Mouse (Mus musculus): Measurements from ENCODE around the gene Myo16.

Gene Myo16

GRCm38 (mm10) chr8:10292600-10292999 lies 138.9 kb downstream of the Myo16 start:
- in situ Hi-C loops (cut with MboI; ENCODE audit: low sequenced_read_pairs) = no loop called here

GRCm38 (mm10) chr8:10300797-10301196 lies 147.1 kb downstream of the Myo16 start:
- in situ Hi-C loops (cut with MboI; ENCODE audit: low sequenced_read_pairs) = no loop called here

- in situ Hi-C loops (cut with MboI; ENCODE audit: low sequenced_read_pairs) = no loop called here
These were observed 149.3 kb downstream of the Myo16 start for GRCm38 (mm10) chr8:10303061-10303460.

- in situ Hi-C loops (cut with MboI; ENCODE audit: low sequenced_read_pairs) = no loop called here
These were observed 150.3 kb downstream of the Myo16 start for GRCm38 (mm10) chr8:10303992-10304391.

- in situ Hi-C loops (cut with MboI; ENCODE audit: low sequenced_read_pairs) = no loop called here
These were observed 151.0 kb downstream of the Myo16 start for GRCm38 (mm10) chr8:10304721-10305120.

- in situ Hi-C loops (cut with MboI; ENCODE audit: low sequenced_read_pairs) = no loop called here
These were observed 153.6 kb downstream of the Myo16 start for GRCm38 (mm10) chr8:10307345-10307744.

GRCm38 (mm10) chr8:10307770-10308476 lies 154.2 kb downstream of the Myo16 start:
- in situ Hi-C loops (cut with MboI; ENCODE audit: low sequenced_read_pairs) = no loop called here

GRCm38 (mm10) chr8:10310470-10310869 lies 156.8 kb downstream of the Myo16 start:
- in situ Hi-C loops (cut with MboI; ENCODE audit: low sequenced_read_pairs) = no loop called here

- in situ Hi-C loops (cut with MboI; ENCODE audit: low sequenced_read_pairs) = no loop called here
These were observed 158.6 kb downstream of the Myo16 start for GRCm38 (mm10) chr8:10312316-10312715.

- in situ Hi-C loops (cut with MboI; ENCODE audit: low sequenced_read_pairs) = no loop called here
These were observed 162.5 kb downstream of the Myo16 start for GRCm38 (mm10) chr8:10316201-10316600.

- in situ Hi-C loops (cut with MboI; ENCODE audit: low sequenced_read_pairs) = no loop called here
These were observed 164.4 kb downstream of the Myo16 start for GRCm38 (mm10) chr8:10318103-10318502.

- in situ Hi-C loops (cut with MboI; ENCODE audit: low sequenced_read_pairs) = no loop called here
These were observed 196.7 kb downstream of the Myo16 start for GRCm38 (mm10) chr8:10350451-10350850.

- in situ Hi-C loops (cut with MboI; ENCODE audit: low sequenced_read_pairs) = no loop called here
These were observed 205.0 kb downstream of the Myo16 start for GRCm38 (mm10) chr8:10358711-10359110.

GRCm38 (mm10) chr8:10362949-10363348 lies 209.2 kb downstream of the Myo16 start:
- in situ Hi-C loops (cut with MboI; ENCODE audit: low sequenced_read_pairs) = no loop called here

GRCm38 (mm10) chr8:10363654-10364406 lies 210.1 kb downstream of the Myo16 start:
- in situ Hi-C loops (cut with MboI; ENCODE audit: low sequenced_read_pairs) = no loop called here

GRCm38 (mm10) chr8:10366141-10366540 lies 212.4 kb downstream of the Myo16 start:
- in situ Hi-C loops (cut with MboI; ENCODE audit: low sequenced_read_pairs) = no loop called here

GRCm38 (mm10) chr8:10372571-10372970 lies 218.9 kb downstream of the Myo16 start:
- in situ Hi-C loops (cut with MboI; ENCODE audit: low sequenced_read_pairs) = no loop called here

GRCm38 (mm10) chr8:10387143-10387542 lies 233.4 kb downstream of the Myo16 start:
- in situ Hi-C loops (cut with MboI; ENCODE audit: low sequenced_read_pairs) = no loop called here

- in situ Hi-C loops (cut with MboI; ENCODE audit: low sequenced_read_pairs) = no loop called here
These were observed 237.5 kb downstream of the Myo16 start for GRCm38 (mm10) chr8:10391096-10391683.

GRCm38 (mm10) chr8:10391913-10392312 lies 238.2 kb downstream of the Myo16 start:
- in situ Hi-C loops (cut with MboI; ENCODE audit: low sequenced_read_pairs) = no loop called here

- in situ Hi-C loops (cut with MboI; ENCODE audit: low sequenced_read_pairs) = no loop called here
These were observed 240.8 kb downstream of the Myo16 start for GRCm38 (mm10) chr8:10394506-10394905.

- in situ Hi-C loops (cut with MboI; ENCODE audit: low sequenced_read_pairs) = no loop called here
These were observed 241.4 kb downstream of the Myo16 start for GRCm38 (mm10) chr8:10395146-10395545.
